Mouse (Mus musculus) heart, postnatal 0 days (tissue): ENCODE results near the gene Ptrh1. TPM values are rescaled to one million over a fixed set of nuclear protein-coding genes. Genes with fewer than 3 reads are reported as not detected.

ENCODE experiments used
- ATAC-seq: fragments of 200-750 bp; cut with Nextera tagmentation; 2 replicates; pipeline ENCODE4 v1.8.0; 2017; ENCODE audit warnings: low read depth, moderate number of reproducible peaks, moderate library complexity; ENCODE audit not compliant: insufficient read depth
- DNase-seq: peaks from one replicate; pipeline ENCODE4 v3.0.0-alpha.2; 2016; ENCODE audit warnings: low spot score
- H3K27ac ChIP-seq: fragments of 300-500 bp; sonication (generic); 2 replicates; pipeline ENCODE4 v1.5.1; 2014; ENCODE audit warnings: low read depth, mild to moderate bottlenecking
- H3K27me3 ChIP-seq: fragments of 300-500 bp; sonication (generic); 2 replicates; pipeline ENCODE4 v1.6.1; 2014; ENCODE audit warnings: low read length, mixed read lengths; ENCODE audit not compliant: control insufficient read depth, insufficient read depth
- H3K36me3 ChIP-seq: fragments of 300-500 bp; sonication (generic); replicated peaks from 2 replicates; pipeline ENCODE4 v1.6.1; 2014; ENCODE audit warnings: low read length, mixed read lengths; ENCODE audit not compliant: control insufficient read depth, insufficient read depth
- H3K4me1 ChIP-seq: fragments of 300-500 bp; sonication (generic); 2 replicates; pipeline ENCODE4 v1.6.1; 2014; ENCODE audit warnings: antibody characterized with exemption; ENCODE audit not compliant: control insufficient read depth, insufficient read depth
- H3K4me2 ChIP-seq: fragments of 300-500 bp; sonication (generic); 2 replicates; pipeline ENCODE4 v1.6.1; 2014; ENCODE audit warnings: low read depth, mild to moderate bottlenecking, low read length, moderate library complexity
- H3K4me3 ChIP-seq: fragments of 300-500 bp; sonication (generic); 2 replicates; pipeline ENCODE4 v1.5.1; 2014; ENCODE audit warnings: low read depth, low read length
- H3K9ac ChIP-seq: fragments of 300-500 bp; sonication (generic); replicated peaks from 2 replicates; pipeline ENCODE4 v1.6.1; 2014; ENCODE audit warnings: low read depth, low read length, mixed read lengths
- H3K9me3 ChIP-seq: fragments of 300-500 bp; sonication (generic); replicated peaks from 2 replicates; pipeline ENCODE4 v1.6.1; 2016; ENCODE audit warnings: low read length; ENCODE audit not compliant: control insufficient read depth
- CTCF ChIP-seq: IDR thresholded peaks from 2 replicates; pipeline ENCODE4 v1.5.1; 2016; ENCODE audit warnings: antibody characterized with exemption, control low read depth, low read depth
- EP300 ChIP-seq: IDR thresholded peaks from 2 replicates; pipeline ENCODE4 v1.6.1; 2016; ENCODE audit warnings: antibody characterized with exemption, low read depth
- WGBS: fragments of 180-500 bp; shearing (Covaris S2); extraction: QIAGEN DNeasy Blood & Tissue Kit; methylation state at CpG from one replicate; pipeline ENCODE4 v1.1.7; 2014; 5-methylcytosine and 5-hydroxymethylcytosine counted together
- polyA plus RNA-seq: library from polyadenylated mRNA; unstranded; fragments of >200 nt; fragmentation: Nextera tagmentation; extraction: Ambion mirVana; gene quantifications from 2 replicates; pipeline ENCODE4 v1.2.1, GENCODE M21; 2015
- total RNA-seq: library from RNA; depleted of rRNA; stranded (reverse); fragments of >200 nt; gene quantifications from 2 replicates; pipeline ENCODE4 v1.2.3, GENCODE M21; 2014; ENCODE audit warnings: low replicate concordance

The Ptrh1 gene
- total and polyA plus RNA-seq, 2 experiments from 2014 or later, result 2.9 to 4.8 TPM

DNA sequence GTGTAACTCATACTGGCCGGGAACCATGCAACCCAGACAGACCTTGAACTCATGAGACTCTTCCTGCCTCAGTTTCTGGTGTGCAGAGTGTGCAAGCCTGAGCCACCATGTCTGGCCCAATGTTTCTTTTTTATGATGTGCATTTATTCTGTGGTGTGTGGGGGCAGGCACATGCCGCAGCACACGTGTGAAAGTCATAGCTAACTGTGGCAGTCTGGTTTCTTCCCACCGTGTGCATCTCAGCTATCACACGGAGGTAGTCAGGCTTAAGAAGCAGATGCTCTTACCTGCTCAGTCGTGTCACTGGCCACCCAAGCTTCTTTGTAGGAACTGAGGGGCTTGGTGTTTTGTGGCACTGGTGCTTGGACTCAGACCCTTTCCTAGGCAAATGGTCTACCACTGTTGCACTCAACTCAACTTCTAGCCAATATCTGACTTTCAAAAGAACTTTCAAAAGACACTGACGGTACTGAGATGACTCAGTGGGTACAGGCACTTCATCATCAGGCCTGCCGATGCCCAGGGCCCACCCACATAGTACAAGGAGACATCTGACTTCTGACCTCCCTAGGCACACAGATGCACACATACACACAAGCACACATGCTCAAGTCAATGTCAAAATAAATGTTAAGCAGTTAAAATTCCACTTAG is 2.8 kb upstream of the Ptrh1 start:
- TF ChIP-seq CTCF, result no peak
- no peak for TF ChIP-seq EP300
- Histone ChIP-seq H3K9me3 (no peaks in the 10 kb centered on the region), H3K27ac (no peak overlapping the region), H3K4me2 (no peak overlapping the region), H3K36me3 (no peaks in the 10 kb centered on the region), H3K27me3 (no peaks in the 10 kb centered on the region), H3K4me3 (no peak overlapping the region), H3K4me1 (peaks cover 6% of the 10 kb centered on the region; the same call in 1 of the 2 replicates), H3K9ac (no peak overlapping the region)
- WGBS, result 78% methylated on average over 8 of the region's 8 CpGs
- ATAC-seq, result no peak
- DNase-seq, result no peak

DNA sequence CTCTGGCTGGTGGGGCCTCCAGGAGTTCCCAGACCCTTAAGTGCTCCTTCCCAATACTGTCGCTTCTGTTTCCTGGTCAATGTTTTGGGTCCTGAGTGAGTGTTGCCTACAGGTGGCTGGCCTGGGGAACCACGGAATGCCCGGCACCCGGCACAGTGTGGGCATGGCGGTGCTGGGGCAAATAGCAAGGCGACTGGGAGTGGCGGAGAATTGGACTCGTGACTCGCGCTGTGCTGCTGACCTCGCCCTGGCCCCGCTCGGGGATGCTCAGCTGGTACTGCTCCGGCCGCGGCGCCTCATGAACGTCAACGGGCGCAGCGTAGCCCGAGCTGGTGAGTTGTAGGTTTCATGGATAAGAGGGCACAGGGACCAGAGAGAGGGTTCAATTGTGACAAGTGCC is 606 bp downstream of the Ptrh1 start:
- Histone ChIP-seq H3K36me3 (0 out of 2 replicates have a peak, but pooled peaks cover 3% of the 10 kb centered on the region), H3K27ac (no peak overlapping the region), H3K27me3 (no peaks in the 10 kb centered on the region), H3K4me1 (peaks cover 6% of the 10 kb centered on the region; the same call in 1 of the 2 replicates), H3K9me3 (no peaks in the 10 kb centered on the region), H3K4me3 (peak overlapping the region; percentile 55), H3K9ac (0 out of 2 replicates have a peak overlapping the region, but pooled peaks have one; percentile 10), H3K4me2 (peak overlapping the region; percentile 63)
- 20% methylated on average over 22 of the region's 22 CpGs for WGBS
- DNase-seq (no peak), ATAC-seq (no peak)
- TF ChIP-seq CTCF, result no peak
- no peak for TF ChIP-seq EP300

DNA sequence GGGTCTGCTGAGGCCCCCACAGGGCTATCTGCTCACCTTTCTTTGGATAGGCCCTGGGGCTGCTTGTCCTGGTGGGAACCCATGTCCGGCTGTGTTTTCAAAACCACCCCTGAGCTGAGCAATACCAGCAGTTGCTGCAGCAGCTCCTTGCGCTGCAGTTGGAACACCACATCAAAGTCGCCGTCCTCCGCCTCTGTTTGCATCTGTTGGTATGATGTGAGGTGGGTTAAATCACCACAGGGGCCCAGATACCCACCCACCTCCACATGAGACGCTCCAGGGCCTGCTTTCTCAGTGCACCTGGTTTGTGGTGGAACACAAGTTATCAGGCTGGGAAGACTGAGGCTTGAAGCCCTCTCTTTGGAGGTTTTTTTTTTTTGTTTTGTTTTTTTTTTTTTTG is 2.5 kb downstream of the Ptrh1 start:
- Histone ChIP-seq H3K27ac (no peak overlapping the region), H3K9me3 (no peaks in the 10 kb centered on the region), H3K27me3 (no peaks in the 10 kb centered on the region), H3K4me3 (no peak overlapping the region), H3K9ac (no peak overlapping the region), H3K36me3 (0 out of 2 replicates have a peak, but pooled peaks cover 3% of the 10 kb centered on the region), H3K4me1 (peaks cover 6% of the 10 kb centered on the region; the same call in 1 of the 2 replicates), H3K4me2 (no peak overlapping the region)
- no peak for ATAC-seq
- 83% methylated on average over 6 of the region's 6 CpGs for WGBS
- no peak for DNase-seq
- no peak for TF ChIP-seq CTCF
- no peak for TF ChIP-seq EP300

DNA sequence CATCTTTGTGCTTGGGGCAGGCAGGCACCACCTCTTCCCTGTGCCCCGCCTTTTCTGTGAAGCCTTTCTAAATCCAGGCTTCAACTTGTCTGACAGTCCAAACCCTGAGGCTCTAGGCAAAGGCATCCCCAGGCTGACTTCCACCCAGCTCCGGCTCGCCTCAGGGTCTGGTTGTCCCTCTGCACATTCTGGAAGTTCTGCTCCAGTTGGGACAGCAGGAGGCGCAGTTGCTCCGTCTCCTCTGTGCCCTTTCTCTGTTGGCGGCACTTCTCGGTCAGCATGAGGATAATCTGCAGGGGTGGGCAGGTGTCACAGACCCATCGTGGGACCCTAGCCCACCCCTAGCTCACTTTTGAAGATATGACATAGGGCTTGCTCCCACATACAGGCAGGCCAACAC is 3.5 kb downstream of the Ptrh1 start:
- Histone ChIP-seq H3K36me3 (0 out of 2 replicates have a peak, but pooled peaks cover 3% of the 10 kb centered on the region), H3K4me2 (no peak overlapping the region), H3K4me1 (peaks cover 9% of the 10 kb centered on the region), H3K9ac (no peak overlapping the region), H3K27ac (no peak overlapping the region), H3K9me3 (no peaks in the 10 kb centered on the region), H3K4me3 (no peak overlapping the region), H3K27me3 (no peaks in the 10 kb centered on the region)
- peak; percentile 75 for DNase-seq
- ATAC-seq, result peak; percentile 9; the same call in 1 of the 2 replicates
- WGBS, result 6% methylated on average over 8 of the region's 8 CpGs
- peak; percentile 95 for TF ChIP-seq CTCF
- TF ChIP-seq EP300, result no peak

DNA sequence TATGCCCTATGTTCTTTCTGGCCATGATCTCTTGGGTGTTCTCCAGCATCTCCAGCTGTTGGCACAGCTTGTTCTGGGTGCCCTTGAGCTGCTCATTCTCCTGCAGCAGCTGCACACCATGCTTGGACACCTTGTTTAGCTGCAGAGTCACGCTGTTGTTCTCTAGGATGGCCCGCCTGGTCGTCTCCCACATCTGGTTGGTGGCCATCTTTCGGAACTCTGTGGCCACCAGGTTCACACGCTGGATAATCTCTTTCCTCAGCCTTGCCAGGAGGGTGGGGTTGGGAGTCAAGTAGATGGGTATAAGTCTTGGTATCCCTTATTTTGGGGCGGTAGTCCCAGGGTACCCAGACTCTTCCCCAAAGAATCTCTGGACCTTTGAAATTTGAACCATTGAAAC is 4.1 kb downstream of the Ptrh1 start:
- Histone ChIP-seq H3K27me3 (no peaks in the 10 kb centered on the region), H3K4me3 (no peak overlapping the region), H3K9me3 (no peaks in the 10 kb centered on the region), H3K36me3 (0 out of 2 replicates have a peak, but pooled peaks cover 3% of the 10 kb centered on the region), H3K9ac (no peak overlapping the region), H3K27ac (no peak overlapping the region), H3K4me2 (no peak overlapping the region), H3K4me1 (peaks cover 10% of the 10 kb centered on the region)
- DNase-seq (no peak), ATAC-seq (no peak)
- 84% methylated on average over 6 of the region's 6 CpGs for WGBS
- TF ChIP-seq EP300 (no peak), CTCF (no peak)
